Mouse (Mus musculus) forebrain, embryonic 10.5 days (tissue): ENCODE measurements around the gene Hils1. TPM values are rescaled to one million over a fixed set of nuclear protein-coding genes. Genes with fewer than 3 reads are reported as not detected.

Experiments used
- DNase-seq: peaks from one replicate; pipeline ENCODE4 v3.0.0-alpha.2; 2017; ENCODE audit warnings: low spot score; ENCODE audit errors: extremely low spot score
- H3K27ac ChIP-seq: fragments of 300-500 bp; sonication (generic); 2 replicates; pipeline ENCODE4 v1.5.1; 2016; ENCODE audit warnings: mild to moderate bottlenecking
- H3K27me3 ChIP-seq: fragments of 300-500 bp; sonication (generic); 2 replicates; pipeline ENCODE4 v1.6.1; 2016; ENCODE audit warnings: mild to moderate bottlenecking; ENCODE audit not compliant: poor library complexity, severe bottlenecking
- H3K36me3 ChIP-seq: fragments of 300-500 bp; sonication (generic); replicated peaks from 2 replicates; pipeline ENCODE4 v1.6.1; 2016; ENCODE audit warnings: mild to moderate bottlenecking, moderate library complexity
- H3K4me1 ChIP-seq: fragments of 300-500 bp; sonication (generic); 2 replicates; pipeline ENCODE4 v1.6.1; 2016
- H3K4me3 ChIP-seq: fragments of 300-500 bp; sonication (generic); 2 replicates; pipeline ENCODE4 v1.5.1; 2016; ENCODE audit warnings: mild to moderate bottlenecking, moderate library complexity
- H3K9me3 ChIP-seq: fragments of 300-500 bp; sonication (generic); 2 replicates; pipeline ENCODE4 v1.6.1; 2016; ENCODE audit warnings: mild to moderate bottlenecking, moderate library complexity
- WGBS: fragments of 180-500 bp; shearing (Covaris S2); methylation state at CpG from one replicate; pipeline ENCODE4 v1.1.7; 2016; 5-methylcytosine and 5-hydroxymethylcytosine counted together
- polyA plus RNA-seq: library from polyadenylated mRNA; unstranded; fragments of >200 nt; fragmentation: Nextera tagmentation; extraction: Ambion mirVana; gene quantifications from 2 replicates; pipeline ENCODE4 v1.2.1, GENCODE M21; 2016

The Hils1 gene
- polyA plus RNA-seq, 1 experiment from 2014 or later, result not detected

DNA sequence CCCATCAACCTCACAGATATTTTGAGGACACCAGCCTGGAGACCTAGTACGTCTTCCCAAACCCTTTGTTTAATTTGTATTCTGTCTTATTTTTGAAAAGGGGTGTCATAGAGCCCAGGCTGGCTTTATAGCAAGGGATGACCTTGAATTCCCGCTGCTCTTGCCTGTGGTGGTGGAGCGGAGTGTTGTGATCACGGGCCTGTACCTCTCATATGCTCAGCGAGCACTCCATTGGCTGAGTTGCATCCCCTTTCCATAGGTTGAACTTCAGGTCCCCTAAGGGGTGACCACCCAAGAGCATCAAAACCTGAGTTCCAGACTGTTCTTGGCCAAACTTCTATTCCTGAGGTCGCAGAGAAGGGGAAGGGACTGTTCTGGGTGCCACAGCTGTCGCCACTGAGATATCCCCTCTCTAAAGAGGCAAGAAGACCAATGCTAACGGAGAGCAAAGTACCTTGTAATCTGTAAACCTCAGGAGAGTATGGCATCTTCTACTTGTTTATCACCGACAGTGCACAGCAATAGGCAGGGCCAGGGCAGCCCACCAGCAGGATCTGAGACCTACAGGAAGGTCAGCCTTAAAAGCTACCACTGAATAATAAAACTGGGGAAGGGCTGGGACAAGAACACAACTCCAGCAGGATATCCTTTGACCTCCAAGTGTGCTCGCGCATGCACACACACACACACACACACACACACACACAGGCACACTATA lies 12.2 kb downstream of the Hils1 start:
- DNase-seq, result no peak
- Histone ChIP-seq H3K4me1 (peaks cover 21% of the 10 kb centered on the region), H3K9me3 (no peaks in the 10 kb centered on the region), H3K36me3 (no peaks in the 10 kb centered on the region), H3K27ac (peak overlapping the region; percentile 88), H3K27me3 (no peaks in the 10 kb centered on the region), H3K4me3 (peak overlapping the region; percentile 42)
- WGBS, result 80% methylated on average over 11 of the region's 11 CpGs

- no peak overlapping the region for H3K4me3 ChIP-seq
- H3K36me3 ChIP-seq, result no peaks in the 10 kb centered on the region
- DNase-seq, result no peak
- peak overlapping the region; percentile 67 for H3K27ac ChIP-seq
- no peaks in the 10 kb centered on the region for H3K27me3 ChIP-seq
- H3K4me1 ChIP-seq, result peaks cover 47% of the 10 kb centered on the region
- 58% methylated on average over 1 of the region's 1 CpGs for WGBS
- H3K9me3 ChIP-seq, result no peaks in the 10 kb centered on the region
Measured at GRCm38 (mm10) chr11:94985140-94985539, 17.7 kb downstream of the Hils1 start.

DNA sequence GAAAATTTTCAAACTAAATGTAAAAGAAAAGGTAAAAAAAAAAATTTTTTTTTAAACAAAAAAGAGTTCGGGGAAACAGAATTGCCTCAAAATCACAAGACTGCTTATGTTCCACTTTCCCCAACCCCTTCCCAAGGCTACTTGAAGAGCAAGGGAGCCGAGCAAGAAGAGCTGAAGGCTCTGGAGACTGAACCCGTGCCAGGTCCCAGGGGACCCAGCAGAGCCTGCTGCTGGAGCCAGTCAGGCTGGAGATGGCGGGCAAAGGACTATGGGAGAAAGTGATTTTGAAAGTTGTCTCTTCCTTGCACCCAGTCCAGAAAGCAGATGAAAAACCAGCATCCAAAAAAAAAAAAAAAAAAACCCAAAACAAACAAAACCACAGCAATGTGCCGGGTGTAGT lies 18.4 kb downstream of the Hils1 start:
- no peak for DNase-seq
- Histone ChIP-seq H3K4me1 (peaks cover 54% of the 10 kb centered on the region), H3K27me3 (no peaks in the 10 kb centered on the region), H3K4me3 (no peak overlapping the region), H3K27ac (no peak overlapping the region), H3K9me3 (no peaks in the 10 kb centered on the region), H3K36me3 (no peaks in the 10 kb centered on the region)
- 85% methylated on average over 5 of the region's 5 CpGs for WGBS

- Histone ChIP-seq H3K36me3 (no peaks in the 10 kb centered on the region), H3K27ac (peak overlapping the region; percentile 62; the same call in 1 of the 2 replicates), H3K4me1 (peaks cover 56% of the 10 kb centered on the region), H3K4me3 (no peak overlapping the region), H3K27me3 (no peaks in the 10 kb centered on the region), H3K9me3 (no peaks in the 10 kb centered on the region)
- 74% methylated on average over 2 of the region's 2 CpGs for whole genome bisulfite sequencing
- DNase-seq, result no peak
Measured at GRCm38 (mm10) chr11:94986435-94986834, 19.0 kb downstream of the Hils1 start.

- H3K27ac ChIP-seq, result peak overlapping the region; percentile 62
- 53% methylated on average over 6 of the region's 6 CpGs for WGBS
- DNase-seq, result no peak
- H3K4me3 ChIP-seq, result no peak overlapping the region
- H3K9me3 ChIP-seq, result no peaks in the 10 kb centered on the region
- no peaks in the 10 kb centered on the region for H3K27me3 ChIP-seq
- no peaks in the 10 kb centered on the region for H3K36me3 ChIP-seq
- peaks cover 65% of the 10 kb centered on the region for H3K4me1 ChIP-seq
Measured at GRCm38 (mm10) chr11:94987341-94987740, 19.9 kb downstream of the Hils1 start.

- Histone ChIP-seq H3K27me3 (no peaks in the 10 kb centered on the region), H3K4me1 (peaks cover 70% of the 10 kb centered on the region), H3K9me3 (no peaks in the 10 kb centered on the region), H3K4me3 (no peak overlapping the region), H3K27ac (peak overlapping the region; percentile 97), H3K36me3 (no peaks in the 10 kb centered on the region)
- no peak for DNase-seq
- 82% methylated on average over 8 of the region's 8 CpGs for WGBS
Measured at GRCm38 (mm10) chr11:94987851-94988250, 20.5 kb downstream of the Hils1 start.

DNA sequence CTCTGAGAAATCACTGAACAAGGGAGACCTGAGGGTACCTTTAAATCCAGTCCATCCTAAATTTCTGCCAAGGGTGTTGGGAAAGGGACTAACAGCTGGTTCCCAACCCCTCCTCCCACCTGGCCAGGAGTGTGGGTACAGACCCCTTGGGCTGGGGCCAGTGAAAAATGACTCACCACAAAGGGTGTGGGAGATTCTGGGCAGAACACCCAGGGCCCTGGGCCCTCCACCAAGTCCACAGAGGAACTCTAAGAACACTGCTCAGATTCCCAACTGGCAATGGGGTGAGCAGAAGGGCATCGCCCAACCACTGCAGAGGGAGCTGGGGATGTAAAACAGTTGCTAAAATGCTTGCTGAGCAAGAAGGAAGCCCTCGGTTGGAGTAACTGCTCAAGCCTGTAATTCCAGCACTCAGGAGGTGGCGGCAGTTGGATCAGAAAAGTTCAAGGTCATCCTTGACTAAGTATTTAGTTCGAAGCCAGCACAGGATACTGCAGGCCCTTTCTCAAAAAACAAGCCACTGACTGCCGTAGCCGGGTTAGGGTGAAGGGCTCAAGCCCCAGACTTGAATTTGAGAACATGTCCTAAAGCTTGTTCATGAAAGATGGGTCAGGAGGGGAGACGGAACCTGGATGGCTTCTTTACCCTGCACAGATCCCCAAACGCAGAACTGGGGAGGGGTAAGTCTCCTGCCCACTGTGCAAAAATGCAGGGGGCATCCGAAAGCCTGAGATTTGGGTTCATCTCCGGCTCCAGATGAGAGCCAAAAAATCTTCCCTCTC lies 21.6 kb downstream of the Hils1 start:
- Histone ChIP-seq H3K9me3 (no peaks in the 10 kb centered on the region), H3K4me3 (peak overlapping the region; percentile 96), H3K27ac (peak overlapping the region; percentile 97), H3K36me3 (0 out of 2 replicates have a peak, but pooled peaks cover 1% of the 10 kb centered on the region), H3K4me1 (peaks cover 82% of the 10 kb centered on the region), H3K27me3 (no peaks in the 10 kb centered on the region)
- no peak for DNase-seq
- WGBS, result 22% methylated on average over 10 of the region's 10 CpGs

DNA sequence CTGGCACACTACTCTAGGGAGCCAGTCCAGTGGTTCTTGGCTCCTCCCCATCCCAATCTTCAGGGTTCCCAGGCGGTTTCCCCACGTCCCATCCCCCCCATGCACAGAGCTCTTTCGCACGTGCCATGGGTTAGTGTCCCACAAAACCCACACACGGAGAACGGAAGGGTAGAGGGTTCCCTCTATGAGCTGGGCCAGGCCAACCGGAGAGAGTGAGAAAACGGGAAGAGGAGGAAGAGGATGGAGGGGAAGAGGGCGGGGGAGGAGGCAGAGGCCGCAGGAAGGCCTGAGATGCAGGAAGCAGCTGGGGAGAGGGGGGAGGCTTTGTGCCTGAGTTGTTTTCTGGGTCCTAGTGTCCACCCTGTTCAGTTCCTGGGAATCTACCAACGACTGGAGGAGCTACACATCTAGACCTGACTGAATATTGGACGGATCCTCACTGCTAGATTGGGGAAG lies 22.2 kb downstream of the Hils1 start:
- H3K9me3 ChIP-seq, result no peaks in the 10 kb centered on the region
- H3K4me3 ChIP-seq, result peak overlapping the region; percentile 96
- H3K4me1 ChIP-seq, result peaks cover 88% of the 10 kb centered on the region
- H3K27me3 ChIP-seq, result no peaks in the 10 kb centered on the region
- 0% methylated on average over 12 of the region's 12 CpGs for WGBS
- peaks cover 7% of the 10 kb centered on the region for H3K36me3 ChIP-seq
- peak overlapping the region; percentile 97 for H3K27ac ChIP-seq
- peak; percentile 92 for DNase-seq

GRCm38 (mm10) chr11:94990102-94990748 lies 22.8 kb downstream of the Hils1 start:
- H3K9me3 ChIP-seq, result no peaks in the 10 kb centered on the region
- DNase-seq, result no peak
- H3K27me3 ChIP-seq, result no peaks in the 10 kb centered on the region
- peaks cover 91% of the 10 kb centered on the region for H3K4me1 ChIP-seq
- 46% methylated on average over 6 of the region's 6 CpGs for WGBS
- H3K36me3 ChIP-seq, result peaks cover 14% of the 10 kb centered on the region
- peak overlapping the region; percentile 96 for H3K4me3 ChIP-seq
- peak overlapping the region; percentile 97 for H3K27ac ChIP-seq

DNA sequence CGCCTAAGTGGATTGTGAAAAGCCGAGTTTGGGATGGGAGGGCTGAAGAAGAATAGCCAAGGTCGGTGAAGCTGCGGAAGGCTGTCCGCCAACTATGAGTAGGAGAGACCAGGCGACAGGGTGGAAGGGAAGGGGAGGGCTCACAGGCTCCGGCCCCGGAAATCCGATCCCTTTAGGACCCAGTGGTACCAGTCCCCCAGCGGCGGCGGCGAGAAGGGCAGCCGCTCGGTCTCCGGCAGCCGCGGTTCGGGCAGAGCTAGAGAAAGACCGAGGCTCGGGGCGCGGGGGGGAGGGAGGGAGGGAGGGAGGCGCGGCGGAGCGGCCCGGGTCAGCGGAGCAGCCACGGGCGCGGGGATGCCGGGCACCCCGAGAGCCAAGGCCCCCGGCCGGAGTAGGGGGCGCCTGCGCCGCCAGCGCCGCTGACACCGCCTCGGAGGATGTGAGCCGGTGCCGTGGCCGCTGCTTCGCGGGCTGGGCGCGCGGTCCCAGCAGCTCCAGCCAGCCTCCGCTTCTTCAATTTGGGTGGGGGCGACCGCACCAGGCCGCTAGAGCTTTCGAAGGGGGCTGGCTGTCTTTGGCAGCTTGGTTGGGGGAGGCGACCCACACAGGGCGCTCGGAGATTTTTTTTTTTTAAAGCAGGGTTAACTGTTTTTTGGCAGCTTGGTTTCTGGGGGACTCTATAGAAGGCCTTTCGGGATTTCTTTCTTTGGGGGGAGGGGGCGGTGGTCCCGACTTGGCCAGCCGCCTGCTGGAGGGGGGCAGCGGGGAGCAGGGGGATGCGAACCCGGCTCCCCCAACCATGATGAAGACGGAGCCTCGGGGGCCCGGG lies 23.6 kb downstream of the Hils1 start, which contains the start of gene Ppp1r9b:
Gene Ppp1r9b (plus strand): TSS at position 287 of the 829 bp plus-strand sequence.
- Histone ChIP-seq H3K36me3 (peaks cover 21% of the 10 kb centered on the region), H3K27ac (peak within 1 kb of the TSS; percentile 97), H3K4me3 (peak within 1 kb of the TSS; percentile 96), H3K27me3 (no peaks in the 10 kb centered on the region), H3K4me1 (peaks cover 94% of the 10 kb centered on the region), H3K9me3 (no peaks in the 10 kb centered on the region)
- under 1% methylated on average over 64 of the region's 69 CpGs for WGBS
- peak; percentile 95 for DNase-seq

- Histone ChIP-seq H3K4me3 (peak overlapping the region; percentile 96), H3K27me3 (no peaks in the 10 kb centered on the region), H3K36me3 (peaks cover 30% of the 10 kb centered on the region), H3K27ac (peak overlapping the region; percentile 97), H3K4me1 (peaks cover 94% of the 10 kb centered on the region), H3K9me3 (no peaks in the 10 kb centered on the region)
- under 1% methylated on average over 99 of the region's 99 CpGs for WGBS
- peak; percentile 52 for DNase-seq
Measured at GRCm38 (mm10) chr11:94991641-94992479, 24.5 kb downstream of the Hils1 start.
